Mouse (Mus musculus) fat pad, adult 2 months (tissue): ENCODE measurements at regions not wholly inside any gene's neighbourhood (a gene's known extent, or its start where the extent isn't known, plus 50 kb on each side); places are given as distances from the start of the nearest gene placed in this dataset.

Source experiments
- DNase-seq: peaks from one replicate; pipeline ENCODE4 v3.0.0-alpha.2; 2011; ENCODE audit warnings: low read depth, low spot score; ENCODE audit errors: extremely low read depth

GRCm38 (mm10) chr10:117896911-117897643 is 51.2 kb upstream of the Rap1b start:
- DNase-seq, result no peak

- DNase-seq, result no peak
Observed at GRCm38 (mm10) chr10:117897766-117898165, 51.9 kb upstream of the Rap1b start.

GRCm38 (mm10) chr10:117898391-117898790 is 52.6 kb upstream of the Rap1b start:
- DNase-seq, result no peak

DNA sequence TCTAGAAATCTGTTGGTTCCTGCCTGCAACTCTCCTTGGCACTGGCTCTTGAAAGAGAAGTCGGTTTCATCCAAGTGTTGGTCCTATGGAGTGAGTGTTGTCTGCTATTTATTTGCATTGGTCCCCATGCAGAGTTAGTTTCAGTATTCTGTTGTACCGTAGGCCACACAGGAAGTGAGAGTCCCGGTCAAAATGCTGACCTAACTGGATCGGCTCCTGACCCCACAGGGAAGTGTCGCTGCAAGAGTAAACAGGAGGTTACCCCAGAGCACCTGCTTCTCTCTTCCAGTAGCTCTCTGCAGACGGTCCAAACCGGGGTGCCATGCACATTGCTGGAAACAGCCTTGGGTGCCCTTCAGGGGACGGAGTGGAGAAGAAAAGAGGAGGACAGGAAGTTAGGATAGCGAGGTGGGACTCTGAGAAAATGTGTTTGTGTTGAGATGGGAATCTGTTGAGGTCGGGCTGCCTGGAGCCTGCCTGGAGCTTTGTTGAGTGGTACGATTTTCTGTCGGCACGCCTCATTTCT is 53.6 kb upstream of the Rap1b start:
- DNase-seq, result no peak

DNA sequence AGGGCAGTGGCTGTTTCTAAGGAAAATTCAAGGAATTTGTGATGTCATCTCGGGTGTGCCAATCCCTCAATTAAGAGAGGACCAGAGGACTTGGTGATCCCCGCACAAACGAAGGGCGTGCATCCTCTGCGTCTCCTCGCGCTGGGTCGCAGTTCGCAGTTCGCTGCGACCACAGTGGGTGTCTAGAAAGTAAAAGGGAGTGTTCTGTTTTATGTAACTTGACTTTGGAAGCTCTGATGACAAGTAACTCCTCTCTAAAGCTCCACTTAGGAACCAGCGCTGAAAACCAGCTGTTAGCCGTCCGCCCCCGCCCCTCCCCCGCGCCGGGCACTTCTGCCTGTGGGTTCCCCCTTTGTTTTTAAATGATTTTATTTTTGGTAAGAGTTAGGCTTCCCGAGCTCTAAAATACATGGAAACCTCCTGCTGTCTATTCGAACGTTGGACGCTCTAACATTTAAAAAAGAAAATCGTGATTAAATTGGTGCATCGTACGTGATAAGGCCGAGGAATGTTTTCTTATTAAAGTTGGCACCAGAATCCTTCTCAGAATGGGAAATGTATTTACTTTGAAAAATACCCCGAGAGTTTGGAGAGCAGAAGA is 59.9 kb upstream of the Rap1b start:
- DNase-seq, result no peak

- peak; percentile 5 for DNase-seq
Observed at GRCm38 (mm10) chr10:117906267-117906811, 60.5 kb upstream of the Rap1b start.

DNA sequence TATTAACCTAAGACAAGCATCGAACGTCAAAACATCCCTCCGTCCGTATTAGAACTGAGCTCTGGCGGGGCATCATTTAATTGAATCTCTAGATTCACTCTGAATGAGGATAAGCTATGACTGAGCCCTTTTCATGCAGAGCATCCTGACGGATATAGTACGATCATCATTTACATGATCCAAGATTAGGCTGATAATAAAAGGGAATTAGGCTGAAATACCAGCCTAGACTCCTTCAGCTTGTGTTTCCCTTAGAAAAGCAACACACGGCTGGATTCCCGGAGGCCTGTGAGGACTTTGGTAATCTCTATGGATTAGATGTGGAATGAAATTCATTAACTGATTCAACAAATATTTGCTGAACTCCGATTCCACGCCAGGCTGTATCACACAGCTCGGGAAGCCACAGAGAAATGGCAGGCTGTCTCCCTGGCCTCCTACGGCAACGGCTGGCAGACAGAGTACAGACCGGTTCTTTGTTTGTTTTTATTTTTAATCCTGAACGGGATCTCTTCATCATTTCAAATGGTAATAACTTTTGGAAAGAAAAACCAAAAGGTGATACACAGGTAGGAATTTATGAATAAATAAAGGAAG is 62.3 kb upstream of the Rap1b start:
- DNase-seq, result peak; percentile 10

- DNase-seq, result no peak
Observed at GRCm38 (mm10) chr10:117909155-117909554, 63.3 kb upstream of the Rap1b start.

GRCm38 (mm10) chr10:117909811-117910239 is 64.0 kb upstream of the Rap1b start:
- DNase-seq, result no peak

DNA sequence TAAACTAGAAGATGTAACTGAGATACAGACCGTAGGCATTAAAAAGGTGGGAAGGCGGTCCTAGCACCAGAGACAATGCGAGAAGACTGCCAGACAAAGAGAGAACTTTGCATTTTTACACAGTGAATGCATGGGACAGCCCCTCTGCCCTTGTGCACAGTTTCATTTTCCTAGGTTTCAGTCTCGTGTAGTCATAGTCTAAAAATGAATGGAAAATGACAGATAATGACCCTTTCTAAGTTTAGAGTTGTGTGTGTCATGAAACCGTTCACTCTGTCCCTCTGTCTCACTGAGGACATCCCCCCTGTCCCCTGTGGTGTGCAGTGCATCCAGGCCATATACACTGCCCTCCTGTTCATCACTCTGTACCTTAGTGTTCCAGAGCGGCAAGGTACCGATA is 64.6 kb upstream of the Rap1b start:
- DNase-seq, result no peak

DNA sequence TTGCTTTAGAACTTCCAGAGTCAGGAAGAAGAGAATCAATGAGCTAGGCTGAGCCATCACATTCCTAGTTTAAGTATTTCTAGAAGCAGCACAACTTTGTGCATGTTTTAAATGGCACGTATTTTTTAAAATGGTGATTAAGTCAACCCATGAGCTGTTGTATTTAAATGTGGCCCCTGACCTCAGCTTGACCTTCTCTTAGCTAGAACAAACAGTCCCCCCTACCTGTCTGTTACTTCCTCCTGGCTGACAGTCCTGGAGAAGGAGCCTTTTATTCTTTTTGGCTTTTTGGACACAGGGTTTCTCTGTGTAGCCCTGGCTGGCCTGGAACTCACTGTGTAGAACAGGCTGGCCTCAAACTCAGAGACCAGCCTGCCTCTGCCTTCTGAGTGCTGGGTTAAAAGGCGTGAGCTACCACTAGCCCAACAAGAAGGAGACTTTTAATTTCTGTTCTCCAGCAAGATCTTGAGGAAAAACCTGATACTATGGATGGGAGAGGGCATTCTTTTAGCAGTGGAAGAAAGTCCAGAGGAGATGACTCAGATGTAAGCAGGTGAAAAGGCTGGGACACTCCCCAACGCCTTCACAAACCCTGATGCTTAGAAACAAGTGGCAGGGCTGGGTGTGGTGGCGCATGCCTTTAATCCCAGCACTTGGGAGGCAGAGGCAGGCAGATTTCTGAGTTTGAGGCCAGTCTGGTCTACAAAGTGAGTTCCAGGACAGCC is 69.3 kb upstream of the Rap1b start:
- no peak for DNase-seq

DNA sequence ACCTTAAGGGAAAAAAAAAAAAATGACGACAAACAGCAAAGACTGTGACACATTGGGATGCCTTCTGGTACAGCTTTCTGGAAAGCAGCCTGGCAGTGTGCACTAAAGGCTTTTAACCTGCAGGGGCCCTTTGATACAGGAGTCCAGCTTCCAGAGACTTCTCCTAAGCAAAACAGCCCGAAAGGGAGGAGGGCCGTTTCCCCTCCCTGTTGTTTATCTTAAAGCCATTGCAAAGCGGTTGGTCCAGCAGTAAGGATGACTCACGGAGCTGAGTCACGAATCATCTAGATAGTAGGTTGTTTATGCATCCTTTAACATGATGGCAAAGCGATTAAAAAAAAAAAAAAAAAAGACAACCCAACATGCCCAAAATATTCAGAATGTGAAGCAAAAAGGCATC is 70.4 kb upstream of the Rap1b start:
- DNase-seq, result no peak

DNA sequence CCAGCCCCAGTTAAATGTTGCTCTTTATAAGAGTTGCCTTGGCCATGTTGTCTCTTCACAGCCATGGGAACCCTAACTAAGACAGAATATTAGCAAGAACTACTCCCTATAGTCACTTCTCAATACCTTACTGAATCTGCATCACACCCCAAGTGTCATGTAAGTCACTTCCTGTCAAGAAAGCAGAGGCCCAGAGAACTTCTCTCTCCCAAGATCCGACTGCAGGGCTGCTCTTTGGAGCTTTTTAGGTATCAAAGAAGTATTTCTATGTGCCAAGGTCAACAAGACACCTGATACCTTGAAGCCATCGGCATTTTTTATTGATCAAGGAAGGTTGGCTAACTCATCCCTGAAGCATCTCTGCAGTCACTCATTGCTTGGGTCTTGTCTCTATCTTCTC is 72.0 kb upstream of the Rap1b start:
- no peak for DNase-seq

DNA sequence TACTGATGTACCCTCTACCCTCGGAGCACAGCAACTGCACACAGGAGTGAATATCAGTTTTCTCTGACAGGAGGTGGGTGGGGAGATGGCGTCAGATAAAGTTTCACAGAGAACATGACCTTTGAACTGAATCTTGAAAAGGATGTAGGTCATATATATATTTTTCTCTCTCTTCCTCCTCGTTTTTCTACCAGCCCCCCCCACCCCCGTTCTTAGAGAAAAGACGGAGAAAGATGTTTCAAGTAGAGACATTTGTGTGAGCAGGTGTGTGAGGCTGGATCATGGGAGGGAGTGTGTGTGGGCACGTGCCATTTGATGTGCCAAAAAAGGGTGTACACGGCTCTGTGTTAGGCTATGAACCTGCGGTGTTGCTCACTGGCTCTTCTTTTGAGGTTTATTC is 72.8 kb upstream of the Rap1b start:
- no peak for DNase-seq

GRCm38 (mm10) chr10:117919186-117919941 is 73.5 kb upstream of the Rap1b start:
- DNase-seq, result no peak

DNA sequence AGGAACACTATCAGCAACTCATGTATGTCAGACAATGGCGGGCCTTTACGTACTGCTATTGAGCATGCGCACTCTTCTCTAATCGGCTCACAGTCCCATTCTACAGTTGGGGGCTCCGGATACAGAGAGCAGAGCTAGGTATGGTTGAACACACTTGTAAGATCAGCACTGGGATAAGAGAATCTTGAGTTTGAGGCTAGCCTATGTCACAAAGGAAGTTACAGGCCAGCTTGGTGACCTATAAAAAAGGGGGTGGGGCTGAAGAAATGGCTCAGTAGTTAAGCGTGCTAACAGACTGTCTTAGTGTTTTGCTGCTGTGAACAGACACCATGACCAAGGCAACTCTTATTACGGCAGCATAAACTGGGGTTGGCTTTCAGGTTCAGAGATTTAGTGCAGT is 79.4 kb upstream of the Rap1b start:
- no peak for DNase-seq

DNA sequence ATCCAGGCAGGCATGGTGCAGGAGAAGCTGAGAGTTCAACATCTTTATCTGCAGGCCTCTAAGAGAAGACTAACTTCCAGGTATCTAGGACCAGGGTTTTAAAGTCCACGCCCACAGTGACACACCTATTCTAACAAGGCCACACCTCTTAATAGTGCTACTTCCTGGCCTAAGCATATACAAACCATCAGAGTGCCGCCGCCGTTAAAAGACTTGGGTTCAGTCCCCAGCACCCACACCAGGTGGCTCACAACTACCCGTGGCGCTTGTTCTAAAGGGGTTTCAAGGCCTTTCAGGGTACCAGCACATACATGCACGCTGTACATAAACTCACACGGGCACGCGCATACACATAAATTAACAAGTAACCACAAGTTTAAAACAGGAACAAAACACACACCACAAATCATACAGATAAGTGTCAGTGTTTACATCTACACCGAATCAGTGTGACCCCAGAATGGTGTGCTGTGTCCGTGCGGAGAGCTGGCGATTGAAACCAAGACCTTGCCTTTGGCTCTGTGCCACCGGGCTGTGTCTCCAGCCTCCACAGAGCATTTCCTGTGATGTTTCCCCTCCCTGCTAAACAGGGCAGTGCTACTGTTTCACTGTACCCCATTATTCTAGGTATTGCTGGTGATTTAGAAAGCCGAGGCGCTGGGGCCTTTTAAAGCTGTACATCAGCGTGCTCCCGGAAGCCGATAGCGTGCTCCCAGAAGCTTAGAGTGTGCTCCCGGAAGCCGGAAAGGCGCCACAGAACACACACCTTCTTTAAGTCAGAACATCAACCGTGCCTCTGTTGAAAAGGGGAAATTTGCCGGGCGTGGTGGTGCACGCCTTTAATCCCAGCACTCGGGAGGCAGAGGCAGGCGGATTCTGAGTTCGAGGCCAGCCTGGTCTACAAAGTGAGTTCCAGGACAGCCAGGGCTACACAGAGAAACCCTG is 80.0 kb upstream of the Rap1b start:
- DNase-seq, result no peak

- no peak for DNase-seq
Observed at GRCm38 (mm10) chr10:117928998-117929397, 83.2 kb upstream of the Rap1b start.

- no peak for DNase-seq
Observed at GRCm38 (mm10) chr10:117934797-117935196, 89.0 kb upstream of the Rap1b start.
